Mouse (Mus musculus): Measurements from ENCODE around the gene Manba. TPM values are rescaled to one million over a fixed set of nuclear protein-coding genes. Genes with fewer than 3 reads are reported as not detected.

The Manba gene
- total and polyA plus RNA-seq, 3 experiments, result 2.9 to 23.7 (median 19.6) TPM

- ATAC-seq (ENCODE audit: extremely low read depth, insufficient number of reproducible peaks, low FRiP score, poor library complexity, severe bottlenecking) (no peak), DNase-seq (ENCODE audit: low spot score) (no peak)
- TF ChIP-seq GATA1 (IDR thresholded peaks at IDR 0.05; ENCODE audit: borderline replicate concordance, low read length), result no peak
- TF ChIP-seq TAL1 (conservative IDR thresholded peaks at IDR 0.05; ENCODE audit: low read depth, low read length), result no peak
- TF ChIP-seq CTCF (IDR thresholded peaks at IDR 0.05; ENCODE audit: low read depth, low read length), result no peak
- no peak for TF ChIP-seq GATA2 (IDR thresholded peaks at IDR 0.05; ENCODE audit: borderline replicate concordance, low read depth, low read length)
- TF ChIP-seq POLR2AphosphoS5 (IDR thresholded peaks at IDR 0.05; ENCODE audit: insufficient replicate concordance, low read depth, low read length), result no peak
Measured at GRCm38 (mm10) chr3:135578588-135579140, 93.3 kb downstream of the Manba start.

GRCm38 (mm10) chr3:135579179-135579578 lies 93.8 kb downstream of the Manba start:
- peaks cover 3% of the 10 kb centered on the region; the same call in 1 of the 2 replicates for H3K9me3 ChIP-seq (replicated peaks)
- TF ChIP-seq GATA1 (IDR thresholded peaks at IDR 0.05; ENCODE audit: borderline replicate concordance, low read length) (no peak), POLR2AphosphoS5 (IDR thresholded peaks at IDR 0.05; ENCODE audit: insufficient replicate concordance, low read depth, low read length) (no peak), TAL1 (conservative IDR thresholded peaks at IDR 0.05; ENCODE audit: low read depth, low read length) (no peak), GATA2 (IDR thresholded peaks at IDR 0.05; ENCODE audit: borderline replicate concordance, low read depth, low read length) (no peak), CTCF (IDR thresholded peaks at IDR 0.05; ENCODE audit: low read depth, low read length) (no peak)
- no peak for DNase-seq (ENCODE audit: low spot score)
- ATAC-seq (ENCODE audit: extremely low read depth, insufficient number of reproducible peaks, low FRiP score, poor library complexity, severe bottlenecking), result no peak
- peaks cover 30% of the 10 kb centered on the region for H3K4me1 ChIP-seq (ENCODE audit: insufficient read depth, low read depth, low read length)
- peaks cover 11% of the 10 kb centered on the region; the same call in 1 of the 2 replicates for H3K27me3 ChIP-seq (ENCODE audit: insufficient read depth, low read length)
- no peak overlapping the region for H3K4me3 ChIP-seq (ENCODE audit: low read depth, low read length)
- H3K36me3 ChIP-seq (replicated peaks), result peaks cover under 1% of the 10 kb centered on the region

More at GRCm38 (mm10) chr3:135578588-135579140, 93.3 kb downstream of the Manba start:
- H3K4me1 ChIP-seq (ENCODE audit: insufficient read depth, low read depth, low read length), result peaks cover 30% of the 10 kb centered on the region
- H3K27me3 ChIP-seq (ENCODE audit: insufficient read depth, low read length), result peaks cover 11% of the 10 kb centered on the region; the same call in 1 of the 2 replicates
- H3K4me3 ChIP-seq (ENCODE audit: low read depth, low read length), result no peak overlapping the region
- H3K36me3 ChIP-seq (replicated peaks), result no peaks in the 10 kb centered on the region
- peaks cover 3% of the 10 kb centered on the region; the same call in 1 of the 2 replicates for H3K9me3 ChIP-seq (replicated peaks)

- Histone ChIP-seq H3K36me3 (replicated peaks) (peaks cover 10% of the 10 kb centered on the region), H3K27me3 (ENCODE audit: insufficient read depth, low read length) (peaks cover 11% of the 10 kb centered on the region; the same call in 1 of the 2 replicates), H3K4me1 (ENCODE audit: insufficient read depth, low read depth, low read length) (peaks cover 36% of the 10 kb centered on the region), H3K9me3 (replicated peaks) (peaks cover 3% of the 10 kb centered on the region; the same call in 1 of the 2 replicates), H3K4me3 (ENCODE audit: low read depth, low read length) (no peak overlapping the region)
- DNase-seq (ENCODE audit: low spot score), result no peak
- TF ChIP-seq GATA2 (IDR thresholded peaks at IDR 0.05; ENCODE audit: borderline replicate concordance, low read depth, low read length) (no peak), CTCF (IDR thresholded peaks at IDR 0.05; ENCODE audit: low read depth, low read length) (no peak), GATA1 (IDR thresholded peaks at IDR 0.05; ENCODE audit: borderline replicate concordance, low read length) (no peak), TAL1 (conservative IDR thresholded peaks at IDR 0.05; ENCODE audit: low read depth, low read length) (no peak), POLR2AphosphoS5 (IDR thresholded peaks at IDR 0.05; ENCODE audit: insufficient replicate concordance, low read depth, low read length) (no peak)
- ATAC-seq (ENCODE audit: extremely low read depth, insufficient number of reproducible peaks, low FRiP score, poor library complexity, severe bottlenecking), result no peak
Measured at GRCm38 (mm10) chr3:135580439-135581275, 95.2 kb downstream of the Manba start.

GRCm38 (mm10) chr3:135581606-135582117 lies 96.3 kb downstream of the Manba start:
- H3K4me1 ChIP-seq (ENCODE audit: insufficient read depth, low read depth, low read length), result peaks cover 40% of the 10 kb centered on the region
- DNase-seq (ENCODE audit: low spot score) (peak; percentile 28), ATAC-seq (ENCODE audit: extremely low read depth, insufficient number of reproducible peaks, low FRiP score, poor library complexity, severe bottlenecking) (no peak)
- peaks cover 11% of the 10 kb centered on the region; the same call in 1 of the 2 replicates for H3K27me3 ChIP-seq (ENCODE audit: insufficient read depth, low read length)
- H3K9me3 ChIP-seq (replicated peaks), result peaks cover 3% of the 10 kb centered on the region; the same call in 1 of the 2 replicates
- no peak overlapping the region for H3K4me3 ChIP-seq (ENCODE audit: low read depth, low read length)
- TF ChIP-seq GATA2 (IDR thresholded peaks at IDR 0.05; ENCODE audit: borderline replicate concordance, low read depth, low read length), result no peak
- no peak for TF ChIP-seq CTCF (IDR thresholded peaks at IDR 0.05; ENCODE audit: low read depth, low read length)
- TF ChIP-seq POLR2AphosphoS5 (IDR thresholded peaks at IDR 0.05; ENCODE audit: insufficient replicate concordance, low read depth, low read length), result no peak
- no peak for TF ChIP-seq GATA1 (IDR thresholded peaks at IDR 0.05; ENCODE audit: borderline replicate concordance, low read length)
- TF ChIP-seq TAL1 (conservative IDR thresholded peaks at IDR 0.05; ENCODE audit: low read depth, low read length), result no peak
- H3K36me3 ChIP-seq (replicated peaks), result peaks cover 15% of the 10 kb centered on the region

- H3K36me3 ChIP-seq (replicated peaks), result peaks cover 20% of the 10 kb centered on the region
- H3K4me1 ChIP-seq (ENCODE audit: insufficient read depth, low read depth, low read length), result peaks cover 43% of the 10 kb centered on the region
- ATAC-seq (ENCODE audit: extremely low read depth, insufficient number of reproducible peaks, low FRiP score, poor library complexity, severe bottlenecking) (no peak), DNase-seq (ENCODE audit: low spot score) (no peak)
- H3K9me3 ChIP-seq (replicated peaks), result no peaks in the 10 kb centered on the region
- peaks cover 11% of the 10 kb centered on the region; the same call in 1 of the 2 replicates for H3K27me3 ChIP-seq (ENCODE audit: insufficient read depth, low read length)
- no peak overlapping the region for H3K4me3 ChIP-seq (ENCODE audit: low read depth, low read length)
- TF ChIP-seq TAL1 (conservative IDR thresholded peaks at IDR 0.05; ENCODE audit: low read depth, low read length), result no peak
- TF ChIP-seq GATA2 (IDR thresholded peaks at IDR 0.05; ENCODE audit: borderline replicate concordance, low read depth, low read length), result no peak
- no peak for TF ChIP-seq CTCF (IDR thresholded peaks at IDR 0.05; ENCODE audit: low read depth, low read length)
- TF ChIP-seq POLR2AphosphoS5 (IDR thresholded peaks at IDR 0.05; ENCODE audit: insufficient replicate concordance, low read depth, low read length), result no peak
Measured at GRCm38 (mm10) chr3:135582246-135582645, 96.8 kb downstream of the Manba start.

GRCm38 (mm10) chr3:135585482-135585881 lies 100.1 kb downstream of the Manba start:
- H3K36me3 ChIP-seq (replicated peaks), result peaks cover 44% of the 10 kb centered on the region

More at GRCm38 (mm10) chr3:135585482-135585881, 100.1 kb downstream of the Manba start:
- Histone ChIP-seq H3K9me3 (replicated peaks) (no peaks in the 10 kb centered on the region), H3K4me1 (ENCODE audit: insufficient read depth, low read depth, low read length) (peaks cover 49% of the 10 kb centered on the region), H3K4me3 (ENCODE audit: low read depth, low read length) (no peak overlapping the region), H3K27me3 (ENCODE audit: insufficient read depth, low read length) (peaks cover 8% of the 10 kb centered on the region)
- TF ChIP-seq POLR2AphosphoS5 (IDR thresholded peaks at IDR 0.05; ENCODE audit: insufficient replicate concordance, low read depth, low read length) (no peak), TAL1 (conservative IDR thresholded peaks at IDR 0.05; ENCODE audit: low read depth, low read length) (no peak), GATA2 (IDR thresholded peaks at IDR 0.05; ENCODE audit: borderline replicate concordance, low read depth, low read length) (no peak)
- ATAC-seq (ENCODE audit: extremely low read depth, insufficient number of reproducible peaks, low FRiP score, poor library complexity, severe bottlenecking) (no peak), DNase-seq (ENCODE audit: low spot score) (no peak)
